Mouse (Mus musculus) brain, adult 2 months (tissue): ENCODE measurements around the gene Atp10b.

ENCODE experiments used
- DNase-seq: peaks from one replicate; pipeline ENCODE4 v3.0.0; 2011; ENCODE audit warnings: low read depth, low spot score

Gene Atp10b

DNA sequence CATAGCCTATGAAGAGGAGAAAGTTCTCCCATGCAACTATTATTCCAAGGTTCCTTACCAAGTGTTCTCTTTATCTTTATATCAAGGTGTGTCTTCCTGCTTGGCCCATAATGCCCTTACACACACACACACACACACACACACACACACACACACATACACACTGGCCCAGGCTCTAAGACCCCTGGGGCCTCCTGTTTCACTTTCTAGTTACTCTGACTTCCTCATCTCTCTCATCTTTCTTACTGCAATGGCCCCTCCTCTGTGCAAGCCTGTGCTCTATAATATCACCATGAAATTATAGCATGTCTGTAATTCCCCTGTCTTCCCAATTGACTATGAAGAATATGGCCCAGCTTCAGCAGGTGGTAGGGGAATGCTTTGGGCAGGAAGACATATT is 49.7 kb downstream of the Atp10b start:
- no peak for DNase-seq

GRCm38 (mm10) chr11:43200089-43200488 is 50.4 kb downstream of the Atp10b start:
- no peak for DNase-seq

GRCm38 (mm10) chr11:43203580-43203979 is 53.9 kb downstream of the Atp10b start:
- no peak for DNase-seq

DNA sequence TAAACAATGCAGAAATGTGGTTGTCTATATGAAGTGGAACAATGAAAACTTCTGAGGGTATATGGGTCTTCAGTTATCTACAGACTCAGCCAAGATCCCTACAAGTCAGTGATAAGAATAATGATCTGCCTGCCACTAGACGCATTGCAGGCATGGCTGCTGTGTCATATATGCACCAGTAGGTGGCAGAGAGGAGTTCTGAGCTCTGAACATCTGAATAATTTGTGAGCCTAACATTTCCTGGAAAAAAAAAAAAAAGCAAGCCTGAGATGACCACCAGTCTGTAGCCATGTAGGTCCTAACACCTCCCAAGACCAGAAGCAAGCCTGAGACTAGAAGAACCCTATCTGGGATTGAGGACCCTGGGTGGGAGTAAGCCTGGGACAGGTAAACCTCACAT is 63.5 kb downstream of the Atp10b start:
- DNase-seq = peak; percentile 21

- DNase-seq = no peak
Measured at GRCm38 (mm10) chr11:43213740-43214139, 64.1 kb downstream of the Atp10b start.

DNA sequence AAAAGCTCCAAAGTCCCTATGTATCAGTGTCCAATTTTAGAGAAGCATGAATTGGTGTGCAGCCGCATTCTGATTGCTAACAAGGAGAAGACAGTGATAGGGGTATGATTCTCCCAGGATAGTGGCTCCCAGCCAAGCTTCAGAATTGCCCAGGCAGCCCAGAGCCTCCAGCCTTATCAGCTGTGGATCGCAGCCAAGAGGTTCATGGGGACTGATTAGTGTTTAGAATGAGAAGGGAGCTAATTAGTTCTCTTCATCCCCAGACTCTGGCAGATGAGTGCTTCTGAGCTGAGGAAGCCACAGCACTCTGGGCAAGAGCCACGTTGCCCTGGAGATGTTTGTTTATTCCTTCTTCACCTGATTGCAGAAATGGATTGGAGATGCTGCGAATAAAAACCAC is 67.3 kb downstream of the Atp10b start:
- DNase-seq = peak; percentile 84

- DNase-seq = peak; percentile 52
Measured at GRCm38 (mm10) chr11:43230231-43230630, 80.6 kb downstream of the Atp10b start.

DNA sequence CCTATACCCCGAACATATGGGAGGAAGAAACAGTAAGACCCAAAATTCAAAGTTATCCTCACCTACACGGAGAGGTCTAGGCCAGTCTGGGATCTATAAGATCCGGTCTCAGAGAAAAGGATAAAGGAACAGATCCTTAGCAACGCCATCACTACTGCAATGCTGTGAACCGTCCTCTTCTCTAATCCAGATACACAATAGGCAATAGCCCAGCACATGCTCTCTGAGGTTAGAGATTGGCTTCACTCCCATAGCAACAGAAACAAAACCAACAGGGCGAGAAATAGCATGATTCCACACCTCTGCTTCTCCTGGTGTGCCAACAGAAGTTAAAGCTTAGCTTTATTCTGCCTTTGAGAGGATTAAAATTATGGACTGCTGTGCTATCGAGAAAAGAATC is 82.4 kb downstream of the Atp10b start:
- peak; percentile 60 for DNase-seq

DNA sequence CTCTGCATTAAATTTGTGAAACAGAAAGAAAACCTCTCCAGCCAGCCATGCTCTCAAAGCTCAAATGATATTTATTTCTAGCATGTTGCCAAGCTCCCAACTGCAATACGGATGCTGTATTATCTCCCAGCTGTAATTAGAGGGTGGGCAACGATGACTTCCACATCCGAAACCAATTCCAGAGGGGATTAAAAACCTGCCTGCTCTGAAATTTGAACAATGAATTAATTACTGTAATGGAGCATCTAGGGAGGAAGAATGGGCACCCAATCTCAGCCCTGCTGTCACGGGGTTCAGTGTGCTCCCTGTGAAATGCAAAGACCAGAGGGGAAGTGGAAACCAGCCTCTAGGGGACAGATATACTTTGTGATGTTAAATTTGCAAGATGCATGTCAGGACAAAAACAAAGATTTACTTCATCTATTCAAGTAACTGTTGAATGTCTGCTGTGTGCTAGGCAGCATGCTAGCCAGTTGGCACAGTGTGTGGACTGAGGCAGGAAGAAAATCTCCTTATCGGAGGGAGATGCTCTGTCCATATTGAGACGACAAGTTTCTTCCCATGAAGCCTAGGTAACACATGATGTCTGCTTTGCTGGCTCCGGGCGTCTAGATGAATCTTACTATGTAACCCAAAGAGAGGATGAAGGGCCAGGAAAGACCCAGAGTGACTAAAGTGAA is 86.8 kb downstream of the Atp10b start:
- peak; percentile 23 for DNase-seq

GRCm38 (mm10) chr11:43239804-43240203 is 90.1 kb downstream of the Atp10b start:
- DNase-seq = no peak

GRCm38 (mm10) chr11:43253034-43253433 is 103.4 kb downstream of the Atp10b start:
- no peak for DNase-seq

- DNase-seq = peak; percentile 42
Measured at GRCm38 (mm10) chr11:43255262-43255661, 105.6 kb downstream of the Atp10b start.

DNA sequence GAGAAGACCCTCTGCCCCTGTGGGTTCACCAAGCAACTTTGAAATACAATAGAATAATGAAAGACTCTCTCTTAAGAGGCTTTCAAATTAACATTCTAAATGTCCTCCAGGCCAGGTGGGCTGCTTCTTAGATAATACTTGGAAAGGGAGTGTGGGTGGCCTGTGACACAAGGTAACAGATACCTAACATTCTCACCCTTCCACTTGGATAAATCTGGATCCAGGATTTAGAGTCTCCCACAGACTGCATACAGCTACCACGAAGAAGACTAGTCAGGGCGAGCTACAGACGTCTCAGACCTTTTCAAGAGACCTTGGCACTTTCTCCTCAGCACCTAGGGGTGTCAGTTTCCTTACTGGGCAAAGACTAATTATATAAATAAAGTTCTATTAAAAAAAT is 107.6 kb downstream of the Atp10b start:
- DNase-seq = no peak

DNA sequence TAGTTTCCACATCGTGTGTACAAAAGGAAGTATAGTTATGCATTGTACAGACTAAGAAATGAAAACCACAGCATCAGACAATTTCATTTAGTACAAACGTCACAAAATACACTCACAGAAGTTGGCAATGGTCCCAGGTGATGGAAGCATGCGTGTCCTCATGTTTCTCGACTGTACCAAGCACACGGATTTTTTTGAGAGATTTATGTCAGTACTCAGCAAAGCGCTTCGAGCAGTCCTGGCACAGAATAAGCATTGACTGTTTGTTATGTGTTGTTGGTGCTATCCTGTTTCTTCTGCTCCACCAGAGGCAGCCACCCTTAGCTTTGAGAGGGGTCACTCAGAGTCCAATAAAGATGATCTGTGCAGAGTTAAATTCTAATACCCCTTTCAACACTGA is 108.1 kb downstream of the Atp10b start:
- no peak for DNase-seq

- DNase-seq = peak; percentile 87
Measured at GRCm38 (mm10) chr11:43263548-43264218, 114.0 kb downstream of the Atp10b start.

DNA sequence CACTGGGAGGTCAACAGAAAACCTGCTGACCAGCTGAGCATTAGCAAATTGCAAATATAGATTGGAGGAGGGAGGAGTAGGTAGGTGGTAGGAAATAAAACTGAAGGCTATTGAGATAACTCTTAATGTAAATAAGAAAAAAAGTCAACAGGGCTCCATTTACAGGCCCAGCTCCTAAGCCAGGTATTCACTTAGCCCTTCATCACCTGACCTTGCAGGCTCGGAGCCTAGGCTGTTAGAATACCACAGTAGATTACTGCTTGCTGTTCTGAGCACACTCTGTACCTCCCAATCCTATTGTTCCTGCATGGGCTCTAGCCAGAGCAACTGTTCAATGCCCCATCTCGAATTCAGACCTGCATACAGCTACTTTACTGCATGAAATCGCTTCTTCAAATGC is 117.8 kb downstream of the Atp10b start:
- DNase-seq = no peak

DNA sequence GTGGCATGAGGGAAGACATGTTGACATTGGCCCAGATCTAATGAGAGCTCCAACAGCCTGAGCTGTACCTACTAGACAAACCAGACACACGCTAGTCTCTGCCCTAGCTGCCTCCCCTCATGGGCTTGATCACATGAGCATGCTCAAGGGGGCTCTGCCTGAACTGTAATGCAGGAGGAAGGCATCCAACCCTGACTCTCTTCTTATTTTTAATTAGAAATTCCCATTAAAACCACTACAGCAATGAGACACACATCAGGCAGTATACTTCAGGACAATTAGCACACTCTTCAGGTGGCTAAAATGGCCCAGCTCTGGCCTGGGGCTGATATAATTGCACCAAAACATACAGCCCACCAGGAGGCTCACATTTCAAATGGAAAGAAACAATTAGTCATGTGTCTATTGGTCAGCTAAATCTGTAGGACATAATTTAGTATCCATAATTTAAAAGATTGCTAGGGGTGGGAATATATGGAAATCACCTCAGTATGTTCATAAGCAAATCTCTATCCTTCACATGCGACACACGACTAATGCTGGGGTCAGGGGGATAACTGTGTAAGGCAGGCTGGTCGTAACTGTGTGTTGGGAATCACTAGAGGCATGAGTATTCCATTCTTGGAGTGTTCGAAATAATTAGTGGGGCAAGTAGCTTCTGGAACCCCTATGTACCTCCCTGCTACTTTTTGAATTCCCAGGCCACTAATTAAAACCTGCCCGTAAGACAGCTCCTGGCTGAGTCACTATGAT is 120.0 kb downstream of the Atp10b start:
- no peak for DNase-seq

GRCm38 (mm10) chr11:43270256-43270806 is 120.7 kb downstream of the Atp10b start:
- DNase-seq = peak; percentile 71

DNA sequence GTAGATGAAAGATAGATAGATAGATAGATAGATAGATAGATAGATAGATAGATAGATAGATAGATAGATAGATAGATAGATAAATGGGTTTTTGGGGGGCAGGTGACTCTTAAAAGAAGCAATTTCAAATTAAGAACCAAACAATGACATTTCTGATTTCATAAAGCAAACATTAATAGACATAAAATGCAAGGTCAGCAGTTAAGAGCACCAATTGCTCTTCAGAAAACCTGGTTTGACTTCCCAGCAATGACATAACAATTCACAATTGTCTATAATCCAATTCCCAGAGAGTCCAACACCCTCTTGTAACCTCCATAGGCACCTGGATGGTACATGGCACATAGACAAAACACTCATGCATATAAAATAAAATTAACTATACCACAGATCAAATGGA is 124.2 kb downstream of the Atp10b start:
- DNase-seq = no peak

- peak; percentile 71 for DNase-seq
Measured at GRCm38 (mm10) chr11:43297584-43297983, 147.9 kb downstream of the Atp10b start.

GRCm38 (mm10) chr11:43311000-43311399 is 161.3 kb downstream of the Atp10b start:
- DNase-seq = no peak
